Mouse (Mus musculus) E14TG2a.4 (cell line): ENCODE results near the gene Bpifa1.
A peak's percentile ranks its signal among the peaks of the same experiment; 100 is the strongest.
"Not testable (repeated sequence)": the region's sequence is repeated elsewhere in the genome, so short reads cannot be mapped to it uniquely, and the experiment has no call there.

ENCODE experiments used
- H3K27me3 ChIP-seq: 2 replicates; pipeline ENCODE4 v1.6.1; 2014; ENCODE audit warnings: low read length, control low read depth; ENCODE audit not compliant: insufficient read depth
- H3K36me3 ChIP-seq: 2 replicates; pipeline ENCODE4 v1.6.1; 2014; ENCODE audit warnings: low read length, control low read depth; ENCODE audit not compliant: insufficient read depth
- H3K4me1 ChIP-seq: replicated peaks from 2 replicates; pipeline ENCODE4 v1.6.1; 2014; ENCODE audit warnings: low read depth, low read length, control low read depth
- H3K4me3 ChIP-seq: replicated peaks from 2 replicates; pipeline ENCODE4 v1.5.1; 2014; ENCODE audit warnings: mild to moderate bottlenecking, low read length
- H3K9me3 ChIP-seq: 2 replicates; pipeline ENCODE4 v1.6.1; 2014; ENCODE audit warnings: low read length, control low read depth
- CTCF ChIP-seq: conservative IDR thresholded peaks from 2 replicates; pipeline ENCODE4 v1.5.1; 2014; ENCODE audit warnings: low read length
- NANOG ChIP-seq: IDR thresholded peaks from 2 replicates; pipeline ENCODE4 v1.6.1; 2014; ENCODE audit warnings: borderline replicate concordance, low read length, mixed read lengths
- POU5F1 ChIP-seq: IDR thresholded peaks from 2 replicates; pipeline ENCODE4 v1.6.1; 2014; ENCODE audit warnings: low read length, borderline replicate concordance

Gene Bpifa1

DNA sequence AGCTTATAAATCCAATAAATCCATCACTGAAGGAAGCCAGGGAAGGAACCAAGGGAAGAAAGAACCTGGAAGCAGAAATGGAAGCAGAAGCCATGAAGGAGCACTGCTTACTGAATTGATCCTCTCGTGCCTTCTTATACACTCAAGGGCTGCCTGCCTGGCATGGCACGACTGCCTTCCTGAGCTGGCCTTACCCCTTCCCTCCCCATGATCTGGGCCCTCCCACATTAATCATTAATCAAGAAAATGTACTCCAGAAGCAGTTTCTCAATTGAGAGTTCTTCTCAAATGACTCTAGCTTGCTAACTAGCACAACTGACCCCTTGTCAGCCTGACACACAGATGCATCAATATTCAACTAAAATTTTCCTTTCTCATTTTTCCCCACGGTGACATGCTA lies 26.5 kb downstream of the Bpifa1 start:
- H3K4me3 ChIP-seq, result no peak overlapping the region
- no peaks in the 10 kb centered on the region for H3K36me3 ChIP-seq
- peaks cover 7% of the 10 kb centered on the region for H3K4me1 ChIP-seq
- peaks cover 19% of the 10 kb centered on the region for H3K9me3 ChIP-seq
- no peaks in the 10 kb centered on the region for H3K27me3 ChIP-seq
- no peak for TF ChIP-seq CTCF
- no peak for TF ChIP-seq POU5F1
- TF ChIP-seq NANOG, result no peak

- no peak for TF ChIP-seq NANOG
- no peak for TF ChIP-seq CTCF
- TF ChIP-seq POU5F1, result no peak
- Histone ChIP-seq H3K4me1 (peaks cover 7% of the 10 kb centered on the region), H3K27me3 (no peaks in the 10 kb centered on the region), H3K36me3 (no peaks in the 10 kb centered on the region), H3K9me3 (peaks cover 19% of the 10 kb centered on the region), H3K4me3 (no peak overlapping the region)
Measured at GRCm38 (mm10) chr2:154171621-154172020, 28.9 kb downstream of the Bpifa1 start.

- Histone ChIP-seq H3K9me3 (peaks cover 19% of the 10 kb centered on the region), H3K4me1 (peaks cover 7% of the 10 kb centered on the region), H3K36me3 (no peaks in the 10 kb centered on the region), H3K4me3 (no peak overlapping the region), H3K27me3 (no peaks in the 10 kb centered on the region)
- no peak for TF ChIP-seq POU5F1
- no peak for TF ChIP-seq NANOG
- TF ChIP-seq CTCF, result peak; percentile 26
Measured at GRCm38 (mm10) chr2:154173313-154173712, 30.6 kb downstream of the Bpifa1 start.

- not testable (repeated sequence) for H3K4me1 ChIP-seq, H3K4me3 ChIP-seq, H3K36me3 ChIP-seq, H3K9me3 ChIP-seq, H3K27me3 ChIP-seq
Measured at GRCm38 (mm10) chr2:154181900-154182299, 39.2 kb downstream of the Bpifa1 start.

DNA sequence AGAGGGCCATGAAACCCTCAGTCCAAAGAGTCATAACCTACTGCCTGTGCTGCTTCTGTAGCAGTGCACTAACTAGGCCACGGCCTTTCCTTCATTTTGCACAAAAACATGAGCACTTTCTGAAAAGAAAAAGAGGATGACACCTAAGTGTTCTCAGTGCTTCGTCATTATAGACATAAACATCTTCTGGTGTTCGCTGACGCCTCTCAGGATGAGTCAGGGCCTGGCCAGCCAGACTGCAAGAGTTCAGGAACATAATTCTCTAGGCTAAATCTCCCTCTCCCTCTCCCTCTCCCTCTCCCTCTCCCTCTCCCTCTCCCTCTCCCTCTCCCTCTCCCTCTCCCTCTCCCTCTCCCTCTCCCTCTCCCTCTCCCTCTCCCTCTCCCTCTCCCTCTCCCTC lies 40.4 kb downstream of the Bpifa1 start:
- not testable (repeated sequence) for H3K4me1 ChIP-seq, H3K4me3 ChIP-seq, H3K36me3 ChIP-seq, H3K9me3 ChIP-seq, H3K27me3 ChIP-seq

GRCm38 (mm10) chr2:154185319-154185718 lies 42.6 kb downstream of the Bpifa1 start:
- H3K9me3 ChIP-seq, result no peaks in the 10 kb centered on the region
- no peak overlapping the region for H3K4me3 ChIP-seq
- no peaks in the 10 kb centered on the region for H3K36me3 ChIP-seq
- peaks cover 6% of the 10 kb centered on the region for H3K4me1 ChIP-seq
- H3K27me3 ChIP-seq, result no peaks in the 10 kb centered on the region; the same call in 1 of the 2 replicates
- TF ChIP-seq CTCF (no peak), NANOG (no peak), POU5F1 (no peak)

GRCm38 (mm10) chr2:154185748-154186147 lies 43.1 kb downstream of the Bpifa1 start:
- Histone ChIP-seq H3K36me3 (no peaks in the 10 kb centered on the region), H3K27me3 (no peaks in the 10 kb centered on the region; the same call in 1 of the 2 replicates), H3K4me3 (no peak overlapping the region), H3K4me1 (peaks cover 6% of the 10 kb centered on the region), H3K9me3 (no peaks in the 10 kb centered on the region)
- no peak for TF ChIP-seq POU5F1
- no peak for TF ChIP-seq CTCF
- TF ChIP-seq NANOG, result no peak

- Histone ChIP-seq H3K36me3 (no peaks in the 10 kb centered on the region), H3K27me3 (no peaks in the 10 kb centered on the region; the same call in 1 of the 2 replicates), H3K9me3 (no peaks in the 10 kb centered on the region), H3K4me1 (peaks cover 6% of the 10 kb centered on the region), H3K4me3 (no peak overlapping the region)
- peak; percentile 45 for TF ChIP-seq CTCF
- no peak for TF ChIP-seq NANOG
Measured at GRCm38 (mm10) chr2:154187468-154187867, 44.8 kb downstream of the Bpifa1 start.

DNA sequence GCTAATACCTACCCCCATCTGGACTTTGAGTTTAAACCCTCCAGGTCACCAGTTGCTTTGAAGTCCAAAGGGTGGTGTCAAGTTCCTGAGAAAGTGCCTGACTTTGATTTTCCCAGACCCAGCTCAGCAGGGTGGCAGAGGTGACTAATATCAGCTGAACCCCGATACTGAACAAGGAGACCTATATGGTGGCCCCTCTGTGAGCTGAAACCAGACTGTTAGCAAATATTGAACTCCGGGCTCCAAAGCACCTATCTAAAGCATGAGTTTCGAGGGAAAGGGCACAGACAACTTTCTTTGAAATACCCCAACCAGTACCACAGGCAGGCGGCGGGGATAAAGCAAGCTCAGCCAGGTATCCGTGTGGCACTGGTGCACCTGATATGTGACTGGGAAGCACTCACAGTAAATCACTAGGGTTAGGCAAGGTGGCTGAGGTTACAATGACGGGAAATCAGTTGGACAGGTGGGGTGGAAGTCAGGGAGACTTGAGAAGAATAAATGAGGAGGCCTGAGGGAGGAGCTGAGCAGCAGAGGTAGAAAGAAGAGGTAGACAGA lies 47.3 kb downstream of the Bpifa1 start:
- TF ChIP-seq NANOG (no peak), POU5F1 (no peak), CTCF (no peak)
- H3K4me3 ChIP-seq, result no peak overlapping the region

More for the DNA sequence above, 47.3 kb downstream of the Bpifa1 start:
- Histone ChIP-seq H3K27me3 (no peaks in the 10 kb centered on the region; the same call in 1 of the 2 replicates), H3K4me1 (no peaks in the 10 kb centered on the region; the same call in 1 of the 2 replicates), H3K36me3 (no peaks in the 10 kb centered on the region), H3K9me3 (no peaks in the 10 kb centered on the region)
